Mouse (Mus musculus): Measurements from ENCODE around the gene Ina. TPM values are rescaled to one million over a fixed set of nuclear protein-coding genes. Genes with fewer than 3 reads are reported as not detected.
"Not testable (repeated sequence)": the region's sequence is repeated elsewhere in the genome, so short reads cannot be mapped to it uniquely, and the experiment has no call there.

Gene Ina
- polyA plus RNA-seq, 1 experiment: 0.31 TPM

GRCm38 (mm10) chr19:46991145-46991544 lies 23.4 kb upstream of the Ina start:
- no peaks in the 10 kb centered on the region for H3K36me3 ChIP-seq (ENCODE audit: control insufficient read depth, insufficient read depth, low read length)
- WGBS: 5% methylated on average over 5 of the region's 5 CpGs
- no peak overlapping the region for H3K4me3 ChIP-seq (ENCODE audit: insufficient read depth, low read depth, low read length)
- no peak overlapping the region for H3K27ac ChIP-seq (ENCODE audit: insufficient read depth, low read depth, low read length)
- H3K27me3 ChIP-seq (replicated peaks; ENCODE audit: control insufficient read depth, insufficient read depth, low read length): no peaks in the 10 kb centered on the region
- TF ChIP-seq CTCF (conservative IDR thresholded peaks at IDR 0.05; ENCODE audit: insufficient read depth, insufficient read length, low read depth, low read length) (peak; percentile 97), POLR2A (IDR thresholded peaks at IDR 0.05; ENCODE audit: low read depth, low read length) (no peak)
- peak; percentile 89 for DNase-seq
- H3K4me1 ChIP-seq (ENCODE audit: control insufficient read depth, insufficient read depth, low read length): peaks cover 17% of the 10 kb centered on the region

DNA sequence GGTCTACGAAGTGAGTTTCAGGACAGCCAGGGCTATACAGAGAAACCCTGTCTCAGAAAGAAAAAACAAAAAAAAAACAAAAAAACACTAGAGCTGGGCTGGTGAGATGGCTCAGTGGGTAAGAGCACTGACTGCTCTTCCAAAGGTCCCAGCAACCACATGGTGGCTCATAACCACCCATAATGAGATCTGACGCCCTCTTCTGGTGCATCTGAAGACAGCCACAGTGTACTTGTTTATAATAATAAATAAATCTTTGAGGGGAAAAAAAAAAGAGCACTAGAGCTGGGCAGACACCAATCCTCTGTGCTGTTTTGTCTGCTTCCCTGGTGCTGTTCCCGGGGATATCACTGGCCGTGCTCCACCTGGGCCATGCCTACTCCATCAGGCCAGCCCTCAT lies 22.2 kb upstream of the Ina start:
- H3K27me3 ChIP-seq (replicated peaks; ENCODE audit: control insufficient read depth, insufficient read depth, low read length): not testable (repeated sequence)

GRCm38 (mm10) chr19:46996095-46996494 lies 18.4 kb upstream of the Ina start:
- H3K36me3 ChIP-seq (ENCODE audit: control insufficient read depth, insufficient read depth, low read length): no peaks in the 10 kb centered on the region
- no peaks in the 10 kb centered on the region for H3K4me1 ChIP-seq (ENCODE audit: control insufficient read depth, insufficient read depth, low read length)
- H3K27me3 ChIP-seq (replicated peaks; ENCODE audit: control insufficient read depth, insufficient read depth, low read length): no peaks in the 10 kb centered on the region
- 70% methylated on average over 9 of the region's 9 CpGs for WGBS
- no peak for DNase-seq
- H3K27ac ChIP-seq (ENCODE audit: insufficient read depth, low read depth, low read length): no peak overlapping the region
- no peak for TF ChIP-seq POLR2A (IDR thresholded peaks at IDR 0.05; ENCODE audit: low read depth, low read length)
- TF ChIP-seq CTCF (conservative IDR thresholded peaks at IDR 0.05; ENCODE audit: insufficient read depth, insufficient read length, low read depth, low read length): no peak
- H3K4me3 ChIP-seq (ENCODE audit: insufficient read depth, low read depth, low read length): no peak overlapping the region

More for the DNA sequence above, 22.2 kb upstream of the Ina start:
- H3K4me1 ChIP-seq (ENCODE audit: control insufficient read depth, insufficient read depth, low read length): peaks cover 17% of the 10 kb centered on the region
- H3K4me3 ChIP-seq (ENCODE audit: insufficient read depth, low read depth, low read length); H3K27ac ChIP-seq (ENCODE audit: insufficient read depth, low read depth, low read length); DNase-seq; H3K36me3 ChIP-seq (ENCODE audit: control insufficient read depth, insufficient read depth, low read length): not testable (repeated sequence)
- 70% methylated on average over 4 of the region's 4 CpGs for WGBS

GRCm38 (mm10) chr19:46998168-46998870 lies 16.2 kb upstream of the Ina start:
- no peaks in the 10 kb centered on the region for H3K4me1 ChIP-seq (ENCODE audit: control insufficient read depth, insufficient read depth, low read length)
- 68% methylated on average over 8 of the region's 8 CpGs for WGBS
- no peak overlapping the region for H3K27ac ChIP-seq (ENCODE audit: insufficient read depth, low read depth, low read length)
- DNase-seq: no peak
- no peaks in the 10 kb centered on the region for H3K27me3 ChIP-seq (replicated peaks; ENCODE audit: control insufficient read depth, insufficient read depth, low read length)
- no peaks in the 10 kb centered on the region for H3K36me3 ChIP-seq (ENCODE audit: control insufficient read depth, insufficient read depth, low read length)
- H3K4me3 ChIP-seq (ENCODE audit: insufficient read depth, low read depth, low read length): no peak overlapping the region
- no peak for TF ChIP-seq CTCF (conservative IDR thresholded peaks at IDR 0.05; ENCODE audit: insufficient read depth, insufficient read length, low read depth, low read length)
- TF ChIP-seq POLR2A (IDR thresholded peaks at IDR 0.05; ENCODE audit: low read depth, low read length): no peak

- no peak for TF ChIP-seq POLR2A (IDR thresholded peaks at IDR 0.05; ENCODE audit: low read depth, low read length)
- TF ChIP-seq CTCF (conservative IDR thresholded peaks at IDR 0.05; ENCODE audit: insufficient read depth, insufficient read length, low read depth, low read length): no peak
- WGBS: 80% methylated on average over 4 of the region's 4 CpGs
- no peaks in the 10 kb centered on the region for H3K4me1 ChIP-seq (ENCODE audit: control insufficient read depth, insufficient read depth, low read length)
- no peaks in the 10 kb centered on the region for H3K27me3 ChIP-seq (replicated peaks; ENCODE audit: control insufficient read depth, insufficient read depth, low read length)
- H3K36me3 ChIP-seq (ENCODE audit: control insufficient read depth, insufficient read depth, low read length): no peaks in the 10 kb centered on the region
- DNase-seq: no peak
- H3K27ac ChIP-seq (ENCODE audit: insufficient read depth, low read depth, low read length): no peak overlapping the region
- H3K4me3 ChIP-seq (ENCODE audit: insufficient read depth, low read depth, low read length): no peak overlapping the region
Observed at GRCm38 (mm10) chr19:46998953-46999352, 15.5 kb upstream of the Ina start.

- TF ChIP-seq POLR2A (IDR thresholded peaks at IDR 0.05; ENCODE audit: low read depth, low read length) (no peak), CTCF (conservative IDR thresholded peaks at IDR 0.05; ENCODE audit: insufficient read depth, insufficient read length, low read depth, low read length) (no peak)
- no peak overlapping the region for H3K27ac ChIP-seq (ENCODE audit: insufficient read depth, low read depth, low read length)
- no peaks in the 10 kb centered on the region for H3K36me3 ChIP-seq (ENCODE audit: control insufficient read depth, insufficient read depth, low read length)
- no peak overlapping the region for H3K4me3 ChIP-seq (ENCODE audit: insufficient read depth, low read depth, low read length)
- WGBS: 79% methylated on average over 6 of the region's 6 CpGs
- DNase-seq: no peak
- H3K27me3 ChIP-seq (replicated peaks; ENCODE audit: control insufficient read depth, insufficient read depth, low read length): no peaks in the 10 kb centered on the region
- no peaks in the 10 kb centered on the region for H3K4me1 ChIP-seq (ENCODE audit: control insufficient read depth, insufficient read depth, low read length)
Observed at GRCm38 (mm10) chr19:46999753-47000152, 14.7 kb upstream of the Ina start.

DNA sequence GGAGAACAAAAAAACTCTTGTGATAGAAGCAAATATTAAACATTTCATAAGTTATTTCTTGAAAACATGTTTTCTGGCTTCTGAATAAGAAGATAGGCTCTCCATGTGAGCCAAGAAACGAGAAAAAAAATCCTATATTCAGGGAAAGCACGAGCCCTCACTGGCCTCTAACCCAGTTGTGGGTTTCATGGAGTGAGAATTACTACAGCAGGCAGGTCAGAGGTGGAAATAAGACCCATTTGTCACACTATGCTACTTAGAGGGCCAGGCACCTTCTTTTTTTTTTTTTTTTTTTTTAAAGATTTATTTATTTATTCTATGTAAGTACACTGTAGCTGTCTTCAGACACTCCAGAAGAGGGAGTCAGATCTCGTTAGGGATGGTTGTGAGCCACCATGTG lies 14.1 kb upstream of the Ina start:
- not testable (repeated sequence) for H3K27me3 ChIP-seq (replicated peaks; ENCODE audit: control insufficient read depth, insufficient read depth, low read length); H3K36me3 ChIP-seq (ENCODE audit: control insufficient read depth, insufficient read depth, low read length); H3K4me3 ChIP-seq (ENCODE audit: insufficient read depth, low read depth, low read length); H3K4me1 ChIP-seq (ENCODE audit: control insufficient read depth, insufficient read depth, low read length); DNase-seq; H3K27ac ChIP-seq (ENCODE audit: insufficient read depth, low read depth, low read length)
- WGBS: 64% methylated on average over 2 of the region's 3 CpGs

All from kidney, adult 2 months (tissue).